Mouse (Mus musculus): ENCODE measurements around the gene Smyd2.
A peak's percentile ranks its signal among the peaks of the same experiment; 100 is the strongest.

Gene Smyd2

DNA sequence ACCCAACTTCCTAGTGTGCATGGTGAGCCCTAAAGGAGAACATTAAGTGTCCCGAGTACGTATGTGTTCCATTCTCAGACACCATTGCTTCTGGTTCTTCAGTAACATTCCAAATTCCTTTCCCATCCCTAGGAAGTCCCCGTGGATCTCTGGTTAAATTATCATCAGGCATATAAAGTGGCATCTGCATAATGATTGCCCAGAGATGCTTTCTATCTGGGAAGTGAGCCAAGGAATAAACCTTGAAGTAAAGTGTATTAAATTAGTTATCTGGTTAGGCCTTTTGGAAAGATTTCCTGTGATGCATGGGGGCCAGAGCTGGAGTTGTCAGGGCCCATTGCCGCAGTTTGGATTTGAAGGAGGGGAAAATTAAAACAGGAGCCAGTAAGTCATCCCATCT lies 50.1 kb downstream of the Smyd2 start:
- DNase-seq (ENCODE audit: low spot score in 2 of 2) = no peak

GRCm38 (mm10) chr1:189871625-189872024 lies 50.5 kb downstream of the Smyd2 start:
- DNase-seq (ENCODE audit: low spot score in 2 of 2) = no peak

DNA sequence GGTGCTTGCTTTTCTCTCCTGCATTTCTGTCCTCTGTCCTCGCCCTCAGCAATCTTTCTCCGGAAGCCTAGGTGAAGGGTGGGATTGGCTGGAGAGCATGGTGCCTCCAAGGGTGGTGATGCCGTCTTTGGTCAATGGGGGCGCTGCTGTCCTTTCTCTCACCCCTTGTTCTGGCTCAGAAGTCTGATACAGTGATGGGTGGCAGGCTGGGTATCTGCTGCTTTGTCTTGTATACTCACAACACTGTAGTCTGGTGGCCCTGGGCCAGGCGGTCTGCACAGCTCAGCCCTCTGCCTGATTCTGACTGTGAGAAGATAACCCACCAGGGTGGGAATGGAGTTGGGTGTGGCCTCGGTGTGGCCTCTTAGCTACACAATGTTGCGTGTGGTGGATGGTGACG lies 51.6 kb downstream of the Smyd2 start:
- DNase-seq (ENCODE audit: low spot score in 2 of 2) = no peak

DNA sequence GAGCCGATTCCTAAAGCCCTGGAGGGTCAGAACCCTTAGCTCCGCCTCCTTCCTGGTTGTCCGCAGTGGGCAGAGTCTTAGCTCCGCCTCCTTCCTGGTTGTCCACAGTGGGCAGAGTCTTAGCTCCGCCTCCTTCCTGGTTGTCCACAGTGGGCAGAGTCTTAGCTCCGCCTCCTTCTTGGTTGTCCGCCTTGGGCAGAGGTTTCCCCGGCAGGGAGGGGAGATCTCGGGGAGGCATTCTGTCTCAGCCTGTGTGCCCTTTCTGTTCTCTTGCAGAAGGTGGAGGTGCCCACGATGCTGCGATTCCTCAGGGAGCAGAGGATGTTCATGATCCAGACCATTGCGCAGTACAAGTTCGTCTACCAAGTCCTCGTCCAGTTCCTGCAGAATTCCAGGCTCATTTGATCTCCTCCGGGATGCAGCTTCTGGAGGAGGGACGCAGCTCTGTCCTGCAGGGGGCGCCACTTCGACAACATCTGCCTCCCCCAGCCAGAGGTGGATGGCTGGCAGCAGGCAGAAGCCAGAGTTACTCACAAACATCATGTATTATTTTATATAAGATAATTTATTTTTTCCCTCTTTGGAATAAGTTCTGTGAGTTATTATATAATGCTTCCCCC lies 52.4 kb downstream of the Smyd2 start:
- peak in 1 of 2 experiments; percentile 37 for DNase-seq (ENCODE audit: low spot score in 2 of 2)

- DNase-seq (ENCODE audit: low spot score in 2 of 2) = no peak
Measured at GRCm38 (mm10) chr1:189868036-189868435, 54.1 kb downstream of the Smyd2 start.

GRCm38 (mm10) chr1:189867497-189867896 lies 54.7 kb downstream of the Smyd2 start:
- DNase-seq (ENCODE audit: low spot score in 2 of 2) = no peak

DNA sequence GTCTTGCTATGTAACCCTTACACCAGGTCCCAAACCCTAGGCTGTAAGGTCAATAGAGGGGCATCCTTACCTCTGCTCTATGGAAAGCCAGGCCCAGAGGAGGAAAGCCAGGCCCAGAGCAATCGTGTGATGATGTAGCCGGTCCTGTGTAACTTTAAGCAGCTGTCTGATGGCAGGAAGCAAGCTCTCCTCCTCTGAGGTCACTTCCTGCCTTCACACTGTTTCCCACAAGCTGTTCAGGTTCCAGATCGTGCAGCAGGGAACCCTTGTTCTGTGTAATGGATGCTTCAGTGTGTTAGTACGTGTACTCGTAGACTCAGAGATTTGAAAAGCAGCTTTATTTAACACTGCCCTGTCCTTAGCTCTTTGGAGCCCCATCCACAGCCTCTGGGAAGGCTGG lies 55.1 kb downstream of the Smyd2 start:
- peak; percentile 39 to 43 for DNase-seq (ENCODE audit: low spot score in 2 of 2)

DNA sequence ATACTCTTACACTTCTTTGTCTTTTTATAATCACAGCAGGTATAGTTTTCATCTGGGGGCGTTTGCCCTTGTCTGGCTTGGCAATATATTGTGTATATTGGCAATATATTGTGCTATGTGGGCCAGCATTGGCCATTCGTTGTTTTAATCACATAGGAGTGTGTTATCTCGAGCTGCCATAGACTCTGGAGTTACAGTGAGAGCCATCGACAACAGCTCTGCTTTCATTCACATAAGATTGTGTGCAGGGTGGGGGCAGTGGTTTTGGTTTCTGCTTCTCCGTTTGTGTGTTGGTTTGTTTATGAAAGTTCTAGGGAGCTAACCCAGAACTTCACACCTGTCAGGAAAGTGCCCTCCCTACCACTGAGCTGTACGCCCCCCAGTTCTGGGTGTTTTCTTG lies 55.5 kb downstream of the Smyd2 start:
- no peak for DNase-seq (ENCODE audit: low spot score in 2 of 2)

GRCm38 (mm10) chr1:189864846-189865560 lies 57.2 kb downstream of the Smyd2 start:
- no peak for DNase-seq (ENCODE audit: low spot score in 2 of 2)

DNA sequence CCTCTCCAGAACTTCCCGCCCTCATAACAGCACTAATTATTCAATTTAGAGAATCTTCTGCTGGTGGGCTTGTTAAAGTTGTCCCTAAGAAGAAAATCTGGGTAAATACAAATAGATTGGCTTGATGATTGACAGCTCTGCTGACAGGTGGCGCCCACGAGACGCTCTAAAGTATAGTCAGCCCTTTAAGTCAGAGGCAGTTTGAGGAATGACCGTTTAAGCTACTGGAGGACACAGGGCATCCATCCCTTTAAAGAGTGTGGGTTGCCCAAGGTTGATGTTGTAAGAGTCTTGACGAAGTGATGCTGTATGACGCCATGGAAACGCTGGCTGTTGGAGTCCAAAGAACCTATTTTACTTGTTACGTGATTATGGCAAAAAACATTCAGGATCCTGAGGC lies 57.9 kb downstream of the Smyd2 start:
- no peak for DNase-seq (ENCODE audit: low spot score in 2 of 2)

- no peak for DNase-seq (ENCODE audit: low spot score in 2 of 2)
Measured at GRCm38 (mm10) chr1:189863727-189864126, 58.4 kb downstream of the Smyd2 start.

DNA sequence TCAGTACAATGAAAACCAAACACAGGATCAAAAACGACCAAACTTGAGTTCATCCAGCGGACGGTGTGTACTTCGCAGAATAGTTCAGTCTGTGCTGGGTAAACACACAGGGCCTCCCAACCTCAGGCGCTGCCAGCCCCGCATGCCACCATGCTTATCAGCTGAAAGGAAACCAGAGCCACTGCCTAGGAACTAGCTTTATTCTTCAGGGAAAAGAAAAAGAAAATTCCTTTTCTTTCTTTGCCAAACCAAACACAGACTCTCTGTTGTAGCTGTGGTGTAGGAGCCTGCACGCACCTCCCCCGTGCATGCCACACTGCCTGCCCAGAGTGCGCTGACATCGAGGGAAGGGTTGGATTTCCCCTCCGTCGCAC lies 61.2 kb downstream of the Smyd2 start:
- no peak for DNase-seq (ENCODE audit: low spot score in 2 of 2)

DNA sequence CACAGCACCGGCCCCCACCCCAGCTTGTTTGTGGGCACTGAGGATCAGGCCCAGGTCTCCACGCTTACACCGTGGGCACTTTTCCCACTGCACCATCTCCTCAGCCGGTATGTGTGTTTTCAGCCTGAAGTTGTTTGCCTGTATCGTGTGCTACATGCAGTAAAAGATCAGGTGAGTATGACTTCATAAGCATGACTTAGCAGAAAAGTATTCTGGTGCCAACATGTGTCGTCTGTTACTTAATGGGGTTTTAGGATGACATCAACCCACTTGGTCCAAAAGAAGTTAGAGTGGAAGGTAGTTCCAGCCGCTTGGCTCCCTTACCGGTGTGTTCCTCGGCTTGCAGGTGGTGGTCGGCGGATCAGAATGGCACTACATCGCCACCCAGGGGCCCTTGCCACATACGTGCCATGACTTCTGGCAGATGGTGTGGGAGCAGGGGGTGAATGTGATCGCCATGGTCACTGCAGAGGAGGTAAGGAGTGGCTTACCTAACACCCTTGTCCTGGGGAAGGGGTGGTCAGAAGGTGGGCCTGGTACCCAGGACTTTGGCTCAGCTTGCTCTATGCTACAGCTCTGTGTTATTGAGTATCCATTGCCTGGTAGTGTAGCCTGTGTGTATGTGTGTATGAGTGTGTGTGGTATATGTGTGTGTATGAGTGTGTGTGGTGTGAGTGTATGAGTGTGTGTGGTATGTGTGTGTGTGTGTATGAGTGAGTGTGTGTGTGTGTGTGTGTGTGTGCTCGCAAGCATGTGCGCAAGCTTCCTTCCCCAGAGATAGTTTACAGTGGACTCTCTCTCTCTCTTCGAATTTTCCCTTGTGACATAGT lies 61.8 kb downstream of the Smyd2 start:
- peak; percentile 51 to 52 for DNase-seq (ENCODE audit: low spot score in 2 of 2)

DNA sequence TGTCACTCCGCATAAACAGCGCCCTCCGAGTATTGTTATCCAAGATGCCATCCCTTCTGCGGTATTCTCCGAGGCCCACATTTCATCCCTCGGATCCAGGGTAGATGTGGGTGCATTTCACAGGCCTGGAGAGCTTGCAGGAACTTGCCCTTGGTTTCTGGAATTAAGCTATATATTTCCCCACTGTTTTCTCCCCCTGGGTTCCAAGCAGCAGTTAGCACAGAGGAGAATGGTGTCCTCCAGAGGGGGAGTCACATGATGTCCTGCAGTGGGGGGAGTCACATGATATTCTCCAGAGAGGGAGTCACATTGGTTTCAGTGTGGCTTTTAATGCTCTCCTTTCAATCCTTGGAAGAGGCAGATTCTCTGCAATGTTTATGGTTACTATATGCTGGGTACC lies 63.8 kb downstream of the Smyd2 start:
- no peak for DNase-seq (ENCODE audit: low spot score in 2 of 2)

DNA sequence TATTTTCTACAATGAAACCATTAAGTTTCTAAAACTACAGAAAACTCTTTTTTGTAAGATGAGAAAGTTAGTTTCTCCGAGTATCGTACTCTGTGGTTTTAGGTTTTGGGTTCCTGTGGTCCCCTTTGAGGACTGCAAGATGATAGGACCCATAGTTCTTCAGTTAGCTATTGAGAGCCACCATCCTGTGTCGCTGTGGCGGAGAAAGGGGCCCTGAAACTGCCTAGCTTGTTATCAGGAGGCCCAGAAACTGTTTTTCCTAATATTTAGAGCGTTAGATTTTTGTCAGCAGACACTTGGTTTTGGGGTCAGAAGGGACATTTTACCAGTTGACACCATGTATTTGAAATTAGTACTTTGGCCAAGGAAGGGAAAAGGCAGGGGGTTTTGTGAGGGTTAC lies 66.4 kb downstream of the Smyd2 start:
- no peak for DNase-seq (ENCODE audit: low spot score in 2 of 2)

GRCm38 (mm10) chr1:189854646-189855045 lies 67.5 kb downstream of the Smyd2 start:
- no peak for DNase-seq (ENCODE audit: low spot score in 2 of 2)

GRCm38 (mm10) chr1:189852456-189852855 lies 69.7 kb downstream of the Smyd2 start:
- no peak for DNase-seq (ENCODE audit: low spot score in 2 of 2)

- no peak for DNase-seq (ENCODE audit: low spot score in 2 of 2)
Measured at GRCm38 (mm10) chr1:189852051-189852450, 70.1 kb downstream of the Smyd2 start.

- no peak for DNase-seq (ENCODE audit: low spot score in 2 of 2)
Measured at GRCm38 (mm10) chr1:189849550-189849949, 72.6 kb downstream of the Smyd2 start.

DNA sequence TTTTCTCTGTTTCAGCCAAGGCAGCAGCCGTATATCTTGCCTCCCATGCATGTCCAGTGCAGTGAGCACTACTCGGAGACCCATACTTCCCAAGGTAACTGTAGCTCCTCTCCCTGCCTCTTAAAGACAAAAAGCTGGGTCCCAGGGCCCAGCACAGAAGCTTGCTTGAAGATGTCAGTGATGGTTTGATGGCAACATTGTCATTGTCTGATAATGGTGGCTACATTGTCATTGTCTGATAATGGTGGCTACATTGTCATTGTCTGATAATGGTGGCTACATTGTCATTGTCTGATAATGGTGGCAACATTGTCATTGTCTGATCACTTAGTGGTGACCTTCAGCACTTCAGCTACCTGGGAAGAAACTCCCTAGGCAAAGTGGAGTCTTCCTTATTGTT lies 75.8 kb downstream of the Smyd2 start:
- no peak for DNase-seq (ENCODE audit: low spot score in 2 of 2)

DNA sequence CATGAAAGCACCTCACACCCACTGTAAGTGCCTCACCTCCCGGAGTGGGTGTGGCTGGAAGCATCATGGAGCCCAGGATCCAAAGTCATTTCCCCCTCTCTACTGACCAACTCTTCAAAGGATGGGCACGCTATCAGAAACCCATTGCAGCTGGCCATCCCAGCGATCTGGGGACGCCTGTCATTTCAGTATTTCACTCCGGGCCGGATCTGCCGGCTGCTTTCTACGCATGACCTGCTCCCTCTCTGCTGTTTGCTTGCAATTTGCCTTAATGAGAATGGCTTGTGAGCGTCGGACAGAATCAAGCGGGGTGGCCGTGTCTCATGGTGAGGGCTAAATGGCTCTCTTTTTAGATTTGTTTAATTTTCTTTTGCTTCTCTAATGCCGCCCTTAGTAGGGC lies 88.0 kb downstream of the Smyd2 start:
- no peak for DNase-seq (ENCODE audit: low spot score in 2 of 2)

- no peak for DNase-seq (ENCODE audit: low spot score in 2 of 2)
Measured at GRCm38 (mm10) chr1:189833351-189833750, 88.8 kb downstream of the Smyd2 start.

DNA sequence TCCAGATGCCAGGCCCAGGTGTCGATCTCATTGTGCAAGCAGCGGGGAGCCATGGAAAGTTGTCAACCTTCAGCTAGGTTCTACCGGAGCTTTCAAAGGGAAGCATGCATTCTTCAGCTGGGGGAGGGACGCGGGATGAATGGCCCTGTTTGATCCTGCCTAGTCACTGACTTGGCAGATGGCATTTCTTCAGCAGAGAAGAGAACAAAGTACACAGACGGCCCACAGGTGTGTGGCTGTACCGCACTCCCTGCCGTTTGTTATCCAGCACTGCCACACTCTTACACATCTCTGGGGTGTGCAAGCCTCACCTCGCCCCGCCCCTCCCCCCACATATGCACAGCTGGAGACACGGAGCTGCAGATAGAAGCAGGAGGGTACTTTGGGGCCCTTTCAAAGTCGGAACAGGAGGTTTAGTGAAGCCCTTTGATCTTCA lies 91.3 kb downstream of the Smyd2 start:
- DNase-seq (ENCODE audit: low spot score in 2 of 2) = peak; percentile 95 to 98
